Mouse (Mus musculus) hematopoietic stem cell, adult 5-6 weeks (primary cell): ENCODE measurements at regions not wholly inside any gene's neighbourhood (a gene's known extent, or its start where the extent isn't known, plus 50 kb on each side); places are given as distances from the start of the nearest gene placed in this dataset.

ENCODE experiments used
- ATAC-seq, 2 experiments: fragments of 125-278 bp in 1 of 2; replicated peaks in 1 of 2; 2 replicates each; pipeline ENCODE4 v1.8.0; 2016 to 2017; ENCODE audit warnings: inconsistent platforms in 2 of 2, mild to moderate bottlenecking in 2 of 2, moderate number of reproducible peaks in 2 of 2, low read depth in 1 of 2, moderate TSS enrichment in 1 of 2; ENCODE audit not compliant: low FRiP score in 2 of 2, poor library complexity in 2 of 2, severe bottlenecking in 2 of 2, insufficient read depth in 1 of 2, low TSS enrichment in 1 of 2

DNA sequence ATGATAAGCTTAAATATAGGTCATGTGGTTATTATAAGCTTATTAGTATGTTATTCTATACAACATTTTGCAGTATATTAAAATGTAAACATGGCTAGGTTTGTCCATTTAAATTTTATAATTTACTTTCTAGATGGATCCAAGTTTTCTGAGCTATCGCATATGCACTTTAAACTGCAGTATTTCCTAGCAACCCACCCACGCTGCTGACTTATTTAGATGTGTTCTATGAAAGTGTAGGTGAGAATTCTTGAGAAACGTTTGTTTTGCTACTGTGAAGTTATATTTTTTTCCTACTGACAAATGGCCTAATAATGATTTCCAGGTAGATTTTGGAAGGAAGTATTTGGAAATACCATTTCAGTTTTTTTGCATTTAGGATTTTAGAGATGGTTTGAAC is 308.0 kb downstream of the Gbe1 start:
- ATAC-seq = no peak

- ATAC-seq = no peak
Measured at GRCm38 (mm10) chr16:70643630-70644264, 330.0 kb downstream of the Gbe1 start.

GRCm38 (mm10) chr16:70644695-70645279 is 331.0 kb downstream of the Gbe1 start:
- no peak for ATAC-seq

DNA sequence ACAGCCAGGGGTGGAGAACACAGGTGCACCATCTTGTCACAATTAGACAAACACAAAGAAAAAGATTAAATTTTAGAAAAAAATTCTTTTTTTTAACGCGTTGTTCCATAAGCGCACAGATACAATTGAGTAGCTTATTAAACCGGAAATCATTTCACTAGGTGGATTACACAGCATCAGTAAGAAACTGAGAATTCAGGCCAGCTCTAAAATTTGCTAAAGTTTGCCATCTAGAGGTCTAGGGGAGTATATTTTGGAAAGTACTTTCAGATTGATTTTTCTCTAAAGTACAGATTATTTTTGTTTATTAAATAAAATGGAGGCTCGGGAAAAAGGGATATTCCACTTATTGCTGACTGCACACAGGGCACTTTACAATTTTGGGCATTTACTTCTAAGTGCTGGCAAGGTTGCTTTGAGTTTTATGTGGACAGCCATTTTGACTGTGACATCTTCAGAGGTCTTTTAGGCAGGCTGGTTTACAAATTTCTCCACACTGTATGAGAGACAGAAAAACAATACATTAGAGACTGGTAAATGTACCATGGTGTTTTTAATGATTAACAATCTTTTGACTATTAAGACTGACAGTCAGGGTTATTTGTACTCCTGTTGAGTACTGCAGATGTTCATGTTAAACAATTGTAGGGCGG is 340.8 kb downstream of the Gbe1 start:
- no peak for ATAC-seq

DNA sequence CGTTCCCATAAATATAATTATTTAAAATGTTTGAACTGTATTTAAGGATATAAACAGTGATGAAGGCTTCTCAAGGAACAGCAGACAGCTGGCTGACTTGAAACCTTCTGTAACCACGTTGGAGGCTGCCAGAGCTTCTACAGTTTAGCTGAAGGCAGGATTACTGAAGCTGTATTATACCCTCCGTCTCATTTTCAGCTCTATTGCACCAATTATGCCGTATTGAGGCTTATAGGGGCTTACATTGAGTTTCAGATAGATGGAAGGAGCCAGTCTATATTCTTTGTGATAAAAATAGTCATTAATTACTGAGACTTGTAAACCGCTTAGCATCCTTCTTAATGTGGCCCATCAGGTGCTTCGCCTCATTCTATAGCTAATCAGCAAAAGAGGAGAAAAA is 376.1 kb downstream of the Gbe1 start:
- no peak for ATAC-seq

GRCm38 (mm10) chr16:70724722-70725284 is 411.1 kb downstream of the Gbe1 start:
- ATAC-seq = no peak

- peak; percentile 91 to 96 for ATAC-seq
Measured at GRCm38 (mm10) chr16:70725291-70725801, 411.6 kb downstream of the Gbe1 start.

DNA sequence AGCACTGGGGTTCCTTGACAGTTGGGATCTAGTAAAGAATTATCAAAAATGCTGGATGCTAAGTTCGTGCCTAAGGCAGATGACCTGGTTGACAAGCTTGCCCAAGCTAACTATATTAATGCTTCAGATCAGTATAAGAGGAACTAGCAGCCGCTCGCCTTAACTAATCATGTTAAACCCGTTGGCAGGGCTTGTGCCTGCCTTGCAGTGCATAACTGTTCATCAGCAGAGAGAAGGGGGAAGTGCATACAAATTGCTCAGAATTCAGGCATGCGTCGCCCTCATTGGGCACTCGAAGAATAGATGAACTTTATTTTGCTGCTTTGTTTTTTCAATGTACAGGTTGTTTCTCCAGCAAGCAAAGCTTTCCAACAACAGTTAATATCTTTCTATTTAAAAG is 419.3 kb downstream of the Gbe1 start:
- ATAC-seq = peak; percentile 74 to 86

DNA sequence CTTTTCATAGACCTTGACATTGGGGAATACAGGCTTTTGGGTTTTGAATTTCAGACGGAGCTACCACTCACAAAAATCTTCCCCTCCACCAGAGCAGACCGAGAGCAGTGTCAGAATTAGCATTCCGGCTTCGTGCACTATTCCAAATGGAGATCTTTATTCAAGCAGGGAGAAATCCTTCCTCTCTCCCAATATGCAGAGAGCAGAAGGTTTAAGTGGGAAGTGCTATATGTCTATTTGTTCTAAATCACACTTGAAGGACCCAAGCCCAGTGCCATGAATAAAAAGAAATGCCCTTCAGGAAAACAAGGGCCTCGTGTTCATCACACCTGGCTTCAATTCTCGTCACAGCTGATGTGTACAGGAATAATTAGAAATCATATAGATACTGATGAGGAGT is 426.3 kb downstream of the Gbe1 start:
- ATAC-seq = no peak

GRCm38 (mm10) chr16:70754228-70754627 is 440.5 kb downstream of the Gbe1 start:
- ATAC-seq = no peak

DNA sequence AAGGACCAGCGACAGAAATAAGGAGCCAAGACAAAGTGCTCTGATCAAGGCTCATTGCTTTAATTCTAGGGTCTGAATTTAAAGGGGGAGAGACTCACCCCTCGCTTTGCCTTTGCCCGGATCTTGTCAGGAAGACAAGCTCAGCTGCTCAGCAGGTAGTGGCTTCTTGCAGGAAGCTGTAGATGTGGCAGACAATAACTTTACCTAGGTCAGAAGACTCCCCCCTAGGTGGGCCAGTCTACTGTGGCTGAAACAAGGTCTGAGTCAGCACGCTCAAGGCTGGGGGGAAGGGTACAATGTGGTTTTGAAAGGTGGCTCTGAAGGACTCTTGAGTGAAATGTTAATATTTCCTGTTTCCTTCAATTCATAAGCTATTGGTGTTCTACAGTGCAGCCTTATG is 484.3 kb downstream of the Gbe1 start:
- ATAC-seq = peak; percentile 22 to 25; a peak in 1 of 4 replicates

- peak; percentile 73 to 77 for ATAC-seq
Measured at GRCm38 (mm10) chr16:70803549-70803948, 489.8 kb downstream of the Gbe1 start.

DNA sequence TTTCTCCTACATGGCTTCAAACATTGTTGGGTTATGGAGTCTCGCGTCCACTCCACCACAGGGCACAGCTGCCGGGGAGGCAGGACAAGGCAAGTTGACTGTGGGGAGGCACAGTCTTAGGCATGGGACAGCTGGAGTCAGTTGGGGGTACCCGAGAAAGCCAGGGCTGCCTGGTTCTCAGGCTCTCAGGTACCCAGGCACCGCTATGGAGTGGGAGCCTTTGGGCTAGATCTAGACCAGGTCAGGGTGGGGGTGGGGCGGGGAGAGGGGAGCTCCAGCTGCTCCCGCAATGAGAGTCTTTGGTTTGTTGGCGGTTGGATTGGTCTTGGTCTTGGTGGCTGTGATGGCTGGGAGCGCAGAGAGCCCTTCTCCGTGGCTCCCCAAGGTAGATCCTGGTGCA is 512.2 kb downstream of the Gbe1 start:
- no peak for ATAC-seq

DNA sequence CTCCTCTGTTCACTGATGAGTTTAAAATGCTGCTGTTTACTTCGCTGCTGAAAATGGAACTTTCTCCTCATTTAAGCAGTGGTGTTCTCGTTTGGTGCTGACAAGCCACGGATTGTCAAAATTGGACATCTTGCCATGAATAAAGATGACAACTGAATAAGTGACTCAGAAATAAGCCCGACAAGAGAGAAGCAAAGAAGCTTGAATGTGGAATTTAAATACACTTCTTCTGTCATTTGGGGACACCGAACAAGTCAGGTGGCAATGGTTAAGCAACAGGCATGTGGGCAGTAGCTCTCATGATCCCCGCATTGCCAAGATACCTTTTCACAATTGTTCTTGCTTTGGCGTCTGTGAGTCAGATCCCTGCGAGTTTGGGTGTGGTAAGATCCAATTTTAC is 521.3 kb downstream of the Gbe1 start:
- ATAC-seq = no peak

DNA sequence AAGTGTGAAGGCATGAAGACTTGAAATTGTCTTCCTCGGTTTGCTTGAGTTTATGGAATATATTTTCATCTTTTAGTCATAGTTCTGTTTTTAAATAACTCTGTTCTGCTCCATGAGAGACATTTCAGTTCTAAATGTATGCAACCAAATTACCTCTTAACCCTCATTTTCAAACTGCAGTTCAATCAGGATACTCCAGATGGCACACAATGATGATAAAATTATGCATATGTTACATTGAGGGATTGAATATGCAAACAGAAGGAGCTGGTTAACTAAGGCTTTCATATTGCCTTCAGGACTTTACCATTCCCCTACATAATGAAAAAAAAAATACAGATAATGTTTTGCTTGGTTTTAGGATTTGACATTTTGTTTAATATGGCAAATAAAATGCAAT is 524.4 kb downstream of the Gbe1 start:
- ATAC-seq = no peak

DNA sequence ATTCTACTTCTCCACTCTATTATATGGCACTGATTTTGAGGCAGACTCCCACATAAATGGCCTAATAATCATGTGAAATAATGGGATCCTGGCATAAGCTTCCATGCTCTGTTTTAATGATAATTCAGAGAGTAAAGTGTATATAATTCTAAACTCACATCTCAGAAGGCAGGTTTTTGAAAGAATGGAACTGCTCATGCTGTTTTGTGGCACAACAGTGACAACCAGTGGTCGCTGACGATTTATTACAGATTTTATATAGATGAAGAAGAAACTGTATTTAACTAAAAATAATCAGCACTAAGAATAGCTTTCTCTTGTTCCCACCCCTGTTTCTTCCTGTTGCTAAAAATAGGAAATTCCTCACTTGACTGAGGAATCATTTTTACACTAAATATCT is 554.5 kb downstream of the Gbe1 start:
- ATAC-seq = no peak

DNA sequence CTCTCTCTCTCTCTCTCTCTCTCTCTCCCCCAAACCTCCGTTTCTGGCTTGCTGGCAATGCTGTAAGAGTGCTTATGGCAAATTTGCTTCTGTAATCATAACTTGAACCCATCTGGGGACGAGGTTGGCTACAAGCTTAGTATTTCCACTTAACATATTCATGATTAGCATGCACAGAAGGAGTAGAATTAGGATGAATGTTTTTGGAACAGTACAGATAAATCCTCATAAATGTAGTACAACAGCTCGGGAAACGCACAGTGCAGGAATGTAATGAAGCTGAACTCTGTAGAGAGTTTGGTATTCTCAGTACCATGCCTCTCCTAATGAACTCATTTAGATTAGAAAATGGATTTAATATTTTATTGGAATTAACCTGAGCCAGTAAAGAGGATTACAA is 555.5 kb downstream of the Gbe1 start:
- ATAC-seq = no peak

GRCm38 (mm10) chr16:70874080-70874479 is 560.3 kb downstream of the Gbe1 start:
- ATAC-seq = no peak
